Mouse (Mus musculus): ENCODE measurements at regions not wholly inside any gene's neighbourhood (a gene's known extent, or its start where the extent isn't known, plus 50 kb on each side); places are given as distances from the start of the nearest gene placed in this dataset.
"Not testable (repeated sequence)": the region's sequence is repeated elsewhere in the genome, so short reads cannot be mapped to it uniquely, and the experiment has no call there.

DNA sequence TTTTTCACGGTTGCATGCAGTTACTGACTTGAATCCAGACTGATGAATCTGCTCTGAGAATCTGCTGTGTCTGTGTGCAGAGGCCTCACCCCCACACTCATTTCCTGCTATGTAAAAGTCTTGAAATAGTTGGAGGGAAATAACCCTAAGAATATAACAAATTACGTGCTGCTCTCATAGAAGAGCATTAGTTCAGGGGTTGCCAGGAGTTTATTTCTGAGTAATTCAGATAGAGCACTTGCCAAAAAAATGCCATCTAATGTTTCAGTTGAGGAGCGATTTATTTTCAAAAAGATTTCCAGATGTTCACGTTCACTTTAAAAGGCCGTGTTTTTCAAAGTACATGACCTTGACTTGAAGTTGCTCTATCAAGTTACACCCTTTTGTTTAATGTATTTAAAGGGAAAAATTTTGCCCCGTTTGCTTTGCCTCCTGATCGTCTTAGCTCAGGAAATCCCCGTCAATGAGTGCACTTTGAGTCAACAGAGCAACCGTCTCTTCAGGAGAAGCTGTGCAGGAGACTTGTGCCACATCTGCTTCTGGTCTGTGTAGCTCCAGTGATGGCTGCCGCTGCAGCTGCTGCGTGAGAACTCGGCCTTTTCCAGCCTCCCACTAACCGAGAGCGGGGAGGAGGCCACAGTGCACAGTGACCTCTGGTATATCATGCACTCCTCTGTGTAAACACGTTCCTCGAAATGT is 50.9 kb upstream of the Sec61g start:
- no peak for ATAC-seq (replicated peaks; ENCODE audit: insufficient number of reproducible peaks, low FRiP score, low TSS enrichment, poor library complexity, severe bottlenecking)

DNA sequence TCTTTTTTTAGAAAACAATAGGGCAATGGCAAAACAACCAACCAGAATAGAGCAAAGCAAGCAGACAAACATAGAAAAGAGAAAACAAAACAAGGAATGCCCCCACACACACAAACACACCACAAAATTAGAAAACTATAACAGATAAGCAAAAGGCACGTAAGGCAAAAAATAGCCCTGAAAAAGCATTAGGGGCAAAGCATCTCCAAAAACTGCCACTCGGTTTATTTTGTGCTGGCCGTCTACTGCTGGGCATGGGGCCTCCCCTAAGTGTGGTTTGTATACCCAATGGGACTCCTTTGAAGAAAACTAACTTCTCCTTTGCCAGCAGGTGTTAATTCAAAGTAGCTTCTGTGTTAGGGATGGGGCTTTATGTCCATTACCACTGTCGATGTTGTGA is 53.4 kb upstream of the Sec61g start:
- ATAC-seq (replicated peaks; ENCODE audit: insufficient number of reproducible peaks, low FRiP score, low TSS enrichment, poor library complexity, severe bottlenecking), result no peak

DNA sequence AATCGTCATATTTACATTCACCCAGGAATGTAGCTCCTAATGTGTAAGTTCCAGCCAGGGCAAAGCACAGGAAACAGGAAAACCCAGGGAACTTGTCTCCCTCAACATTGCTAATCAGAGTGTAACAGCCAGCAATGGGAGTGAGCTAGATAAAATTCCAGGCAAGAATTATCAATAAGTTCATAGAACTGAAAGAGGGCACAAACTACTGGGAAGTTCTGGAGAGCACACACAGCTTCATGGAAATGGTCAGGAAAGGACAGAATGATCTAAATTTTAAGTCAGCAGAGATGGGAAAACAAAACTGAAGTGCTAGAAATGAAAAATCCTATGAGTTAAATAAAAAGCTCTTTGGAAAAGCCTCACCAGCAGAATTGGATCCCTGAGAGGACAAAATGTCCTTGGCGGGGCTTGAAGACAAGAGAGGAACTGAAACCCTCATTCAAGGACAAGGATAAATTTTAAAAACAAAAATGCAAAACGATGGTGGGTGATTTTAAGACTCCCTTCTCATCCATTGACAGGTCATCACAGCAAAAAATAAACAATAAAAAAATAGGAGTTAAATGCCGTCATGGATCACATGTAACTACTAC is 80.9 kb upstream of the Sec61g start:
- ATAC-seq (replicated peaks; ENCODE audit: insufficient number of reproducible peaks, low FRiP score, low TSS enrichment, poor library complexity, severe bottlenecking), result no peak

DNA sequence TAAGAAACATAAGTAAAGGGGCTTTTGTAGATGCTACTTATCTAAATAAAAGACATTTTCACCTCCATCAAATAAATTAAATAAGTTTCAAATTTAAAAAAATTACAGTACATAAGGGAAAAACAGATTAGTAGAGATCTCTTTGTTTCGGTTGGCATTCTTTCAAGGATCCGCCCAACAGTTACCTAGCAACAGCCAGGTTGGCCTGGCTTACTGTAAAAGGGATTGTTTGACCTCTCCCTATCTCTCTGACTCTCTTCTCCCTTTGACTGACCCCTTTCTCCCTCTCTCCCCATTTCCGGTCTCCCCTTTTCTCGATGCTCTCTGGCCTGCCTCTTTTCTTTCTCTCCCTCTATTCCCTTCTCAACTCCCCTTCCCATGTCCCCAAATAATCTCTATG is 82.3 kb upstream of the Sec61g start:
- no peak for ATAC-seq (replicated peaks; ENCODE audit: insufficient number of reproducible peaks, low FRiP score, low TSS enrichment, poor library complexity, severe bottlenecking)

DNA sequence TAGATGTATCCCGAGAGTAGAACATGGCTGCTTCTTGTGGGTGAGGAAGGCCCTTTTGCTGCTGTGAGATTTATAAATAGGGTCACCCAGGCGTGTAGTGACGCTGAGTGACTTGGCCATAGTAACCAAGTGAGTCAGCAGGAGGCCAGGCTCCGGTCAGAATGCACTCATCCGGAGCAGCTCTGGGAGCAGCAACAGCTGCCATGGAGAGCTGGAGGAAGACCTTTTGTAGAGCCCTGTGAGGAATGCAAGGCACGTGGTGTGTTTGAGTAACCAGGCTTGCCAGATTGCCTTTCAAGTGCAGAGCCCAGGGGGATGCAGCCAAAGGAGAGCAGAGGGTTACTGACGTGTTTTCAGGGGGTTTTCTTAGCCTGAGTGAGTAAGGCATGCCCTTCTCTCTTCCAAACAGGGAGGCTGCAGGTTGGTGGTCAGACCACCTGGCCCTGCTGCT is 83.2 kb upstream of the Sec61g start:
- no peak for ATAC-seq (replicated peaks; ENCODE audit: insufficient number of reproducible peaks, low FRiP score, low TSS enrichment, poor library complexity, severe bottlenecking)

DNA sequence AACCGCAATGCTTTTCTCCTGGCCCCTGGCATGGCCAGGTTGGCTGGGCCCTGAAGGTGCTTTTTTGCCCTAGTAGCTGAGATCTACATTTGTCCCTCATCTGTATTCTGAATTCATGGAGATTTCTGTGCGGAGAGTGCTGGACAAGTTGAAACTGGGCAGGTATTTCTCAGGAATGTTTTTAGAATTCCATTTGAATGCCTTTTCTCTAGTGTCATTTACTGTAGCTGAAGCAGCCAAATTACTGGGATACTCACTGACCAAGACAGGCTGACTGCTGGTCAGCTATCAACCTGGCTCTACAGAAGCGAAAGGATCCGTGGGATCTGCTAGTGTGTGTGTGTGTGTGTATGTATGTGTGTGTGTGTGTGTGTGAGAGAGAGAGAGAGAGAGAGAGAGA is 83.7 kb upstream of the Sec61g start:
- no peak for ATAC-seq (replicated peaks; ENCODE audit: insufficient number of reproducible peaks, low FRiP score, low TSS enrichment, poor library complexity, severe bottlenecking)

DNA sequence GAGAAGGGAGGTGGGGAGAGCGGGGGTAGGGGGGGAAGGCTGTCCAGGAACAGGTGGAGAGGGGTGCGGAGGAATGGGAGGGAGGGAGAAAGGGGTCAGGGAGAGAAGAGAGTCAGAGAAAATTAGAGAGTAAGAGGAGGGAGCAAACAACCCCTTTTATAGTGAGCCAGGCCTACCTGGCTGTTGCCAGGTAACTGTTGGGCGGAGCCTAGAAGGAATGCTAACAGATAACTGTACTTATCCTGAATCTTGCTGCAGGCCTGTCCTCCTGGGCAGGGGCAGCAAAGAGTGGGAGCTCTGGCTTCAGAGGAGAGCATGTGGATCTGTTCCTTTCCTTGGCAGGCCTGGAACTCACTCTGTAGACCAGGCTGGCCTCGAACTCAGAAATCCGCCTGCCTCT is 84.5 kb upstream of the Sec61g start:
- ATAC-seq (replicated peaks; ENCODE audit: insufficient number of reproducible peaks, low FRiP score, low TSS enrichment, poor library complexity, severe bottlenecking), result no peak

DNA sequence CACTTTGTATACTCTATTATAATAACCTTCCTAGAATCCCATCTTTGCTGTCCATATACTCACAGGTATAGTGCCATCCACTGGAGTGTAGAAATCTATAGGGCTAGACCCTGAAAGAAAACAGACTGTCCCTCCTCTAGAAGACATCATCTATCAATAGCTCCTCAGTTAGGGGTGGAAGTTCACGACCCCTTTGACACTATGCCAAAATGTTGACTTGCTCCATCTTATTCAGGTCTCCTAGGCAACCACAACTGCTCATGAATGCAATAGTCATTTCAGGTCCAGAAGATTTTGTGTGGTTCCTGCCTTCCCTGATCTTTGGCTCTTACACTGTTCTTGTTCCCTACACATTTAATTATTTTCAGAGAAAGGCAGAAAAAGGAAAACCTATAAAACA is 86.5 kb upstream of the Sec61g start:
- no peak for ATAC-seq (replicated peaks; ENCODE audit: insufficient number of reproducible peaks, low FRiP score, low TSS enrichment, poor library complexity, severe bottlenecking)

DNA sequence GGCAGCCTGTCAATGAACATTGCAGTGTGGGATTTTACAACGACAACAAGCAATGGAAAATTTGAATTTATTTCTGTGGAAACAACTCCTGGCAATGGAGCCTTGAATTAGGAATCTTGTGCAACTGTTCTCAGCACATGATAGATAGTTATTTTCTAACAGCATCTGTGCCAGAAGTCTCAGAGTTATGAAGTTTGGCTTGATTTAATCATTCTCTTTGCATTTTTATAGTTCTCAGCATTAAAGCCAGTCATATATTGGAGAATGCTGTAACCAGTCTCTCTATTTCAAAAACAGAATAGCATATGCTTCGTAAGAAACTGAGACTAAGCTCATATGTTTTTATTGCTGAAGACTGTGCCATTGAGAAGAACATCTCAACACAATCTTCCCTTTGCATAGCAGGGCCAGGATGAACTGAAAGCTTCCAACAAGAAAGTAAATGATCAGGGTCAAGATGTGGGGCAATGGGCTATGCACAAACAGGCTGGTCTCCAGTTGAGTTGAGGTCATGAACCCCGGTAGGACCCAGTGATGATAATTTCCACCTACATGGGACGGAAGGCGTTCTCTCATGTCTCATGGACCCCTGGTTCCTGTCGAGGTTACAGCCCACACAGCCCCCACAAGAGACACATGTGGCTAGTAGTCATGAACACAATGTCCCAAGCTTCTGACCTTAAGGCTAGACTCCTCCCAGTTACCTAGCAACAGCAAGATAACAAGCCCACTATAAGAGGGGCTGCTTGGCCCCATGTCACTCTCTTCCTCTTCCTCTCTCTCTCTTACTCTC is 89.0 kb upstream of the Sec61g start:
- ATAC-seq (replicated peaks; ENCODE audit: insufficient number of reproducible peaks, low FRiP score, low TSS enrichment, poor library complexity, severe bottlenecking), result no peak

DNA sequence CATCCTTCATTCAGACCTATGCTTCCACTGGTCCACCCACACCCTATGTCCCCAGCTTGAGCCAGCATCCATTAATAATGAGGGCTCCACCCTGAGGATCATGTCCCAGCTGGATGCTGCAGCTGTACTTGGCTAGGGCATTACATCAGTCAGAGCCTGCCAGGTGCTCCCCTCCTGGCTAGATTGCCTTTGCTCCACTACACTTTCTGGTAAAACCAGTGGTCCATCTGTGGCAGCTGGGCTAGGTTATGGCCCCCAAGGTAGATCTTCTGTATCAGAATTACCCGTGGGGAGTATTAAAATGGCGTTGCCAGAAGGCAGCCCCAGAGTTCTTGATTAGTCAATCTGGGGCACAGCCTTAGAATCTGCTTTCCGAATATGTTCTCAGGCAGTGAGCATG is 94.7 kb upstream of the Sec61g start:
- ATAC-seq (replicated peaks; ENCODE audit: insufficient number of reproducible peaks, low FRiP score, low TSS enrichment, poor library complexity, severe bottlenecking), result no peak

DNA sequence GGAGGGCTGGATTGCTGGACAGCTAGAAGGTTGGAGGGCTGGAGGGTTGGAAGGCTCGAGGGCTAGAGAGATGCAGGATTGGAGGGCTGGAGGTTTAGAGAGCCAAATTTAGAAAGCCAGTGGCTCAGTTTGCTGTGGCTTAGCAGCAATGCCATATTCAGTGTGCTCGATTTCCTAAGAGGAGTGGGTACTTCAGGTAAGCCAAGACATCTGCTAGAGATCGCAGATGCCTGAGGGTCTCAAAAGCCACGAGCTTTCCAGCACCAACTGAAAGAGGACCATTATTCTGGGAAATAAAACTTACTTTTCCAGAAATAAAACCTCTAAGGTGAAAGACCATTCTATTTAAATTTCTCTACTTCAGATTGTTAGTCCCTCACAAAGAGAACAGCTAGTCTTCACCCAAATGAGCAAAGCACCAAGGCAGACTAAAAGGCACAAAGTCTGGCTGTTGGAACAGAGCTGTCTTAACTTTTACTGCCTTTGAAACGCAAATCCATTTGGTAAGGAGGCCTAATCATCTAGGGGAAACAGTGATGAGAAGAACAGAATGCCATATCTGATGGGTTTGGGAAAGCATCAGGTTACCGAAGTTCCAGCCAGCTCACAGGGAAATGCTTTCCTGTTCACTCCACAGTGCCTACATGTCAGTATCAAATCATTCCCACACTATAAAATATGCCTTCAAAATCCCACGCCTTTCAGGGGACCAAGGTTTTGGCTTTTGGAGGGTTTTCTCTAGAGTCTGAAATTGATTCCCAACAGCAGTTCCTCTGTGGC is 98.3 kb upstream of the Sec61g start:
- ATAC-seq (replicated peaks; ENCODE audit: insufficient number of reproducible peaks, low FRiP score, low TSS enrichment, poor library complexity, severe bottlenecking), result no peak

DNA sequence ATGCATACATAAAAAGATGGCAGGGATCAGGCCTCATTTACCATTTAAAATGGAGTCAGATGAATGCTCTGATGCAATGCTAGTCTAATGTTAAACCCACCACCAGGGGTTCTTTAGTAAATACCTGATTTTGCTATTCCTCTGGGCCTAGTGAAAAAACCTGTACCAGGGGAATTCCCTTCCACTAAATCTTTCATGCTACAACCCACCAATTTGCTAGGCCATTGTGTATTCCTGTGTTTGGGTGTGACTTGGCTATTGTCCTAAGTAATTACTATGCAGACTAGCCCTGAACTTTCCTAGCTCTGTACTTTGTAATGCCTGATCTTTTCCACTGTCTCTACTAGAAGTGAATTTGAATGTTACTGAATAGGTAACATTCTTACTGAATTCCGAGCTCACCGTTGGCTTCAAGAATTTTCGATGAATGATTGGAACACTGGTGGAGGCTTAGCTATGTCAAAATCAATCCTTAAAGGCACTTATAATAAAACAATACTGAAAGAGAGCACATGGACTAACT is 99.7 kb upstream of the Sec61g start:
- ATAC-seq (replicated peaks; ENCODE audit: insufficient number of reproducible peaks, low FRiP score, low TSS enrichment, poor library complexity, severe bottlenecking), result not testable (repeated sequence)

DNA sequence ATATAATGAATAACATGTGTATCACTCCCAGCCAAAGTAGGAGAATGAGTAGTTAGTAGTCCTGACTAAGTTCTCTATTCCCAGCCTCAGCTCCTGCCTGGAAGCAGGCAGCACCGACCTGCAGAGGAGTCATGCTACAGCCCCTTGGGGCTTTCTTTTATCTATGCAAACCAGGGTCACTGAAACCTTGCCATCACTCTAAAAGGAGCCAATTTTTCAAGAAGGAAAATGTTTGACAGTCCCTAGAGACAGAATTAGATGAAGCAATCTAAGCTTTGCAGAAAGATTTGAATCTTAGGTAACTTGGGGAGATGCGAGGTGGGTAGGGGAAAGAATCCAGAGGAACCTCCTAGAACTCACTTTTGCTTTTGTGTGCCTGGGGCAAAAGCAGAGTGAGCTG is 103.5 kb upstream of the Sec61g start:
- ATAC-seq (replicated peaks; ENCODE audit: insufficient number of reproducible peaks, low FRiP score, low TSS enrichment, poor library complexity, severe bottlenecking), result no peak

DNA sequence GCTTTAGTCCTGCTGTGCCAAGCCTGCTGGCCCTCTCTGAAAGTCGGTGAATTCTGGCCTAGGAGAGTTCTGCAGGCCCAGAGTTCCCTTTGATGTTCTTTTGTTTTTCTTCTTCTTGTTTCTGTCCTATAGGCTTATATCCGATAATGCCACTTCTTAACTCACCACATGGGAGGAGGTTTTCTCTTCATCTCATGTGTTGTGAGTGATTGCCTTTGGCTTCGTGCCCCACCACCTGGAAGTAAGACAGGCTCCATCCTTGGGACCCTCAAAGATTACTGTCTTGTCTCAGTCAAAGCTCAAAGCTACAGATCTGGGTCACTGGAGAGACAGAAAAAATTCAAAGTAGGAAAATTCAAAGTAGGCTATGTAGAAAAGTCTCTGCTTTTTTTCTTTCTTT is 104.2 kb upstream of the Sec61g start:
- no peak for ATAC-seq (replicated peaks; ENCODE audit: insufficient number of reproducible peaks, low FRiP score, low TSS enrichment, poor library complexity, severe bottlenecking)

DNA sequence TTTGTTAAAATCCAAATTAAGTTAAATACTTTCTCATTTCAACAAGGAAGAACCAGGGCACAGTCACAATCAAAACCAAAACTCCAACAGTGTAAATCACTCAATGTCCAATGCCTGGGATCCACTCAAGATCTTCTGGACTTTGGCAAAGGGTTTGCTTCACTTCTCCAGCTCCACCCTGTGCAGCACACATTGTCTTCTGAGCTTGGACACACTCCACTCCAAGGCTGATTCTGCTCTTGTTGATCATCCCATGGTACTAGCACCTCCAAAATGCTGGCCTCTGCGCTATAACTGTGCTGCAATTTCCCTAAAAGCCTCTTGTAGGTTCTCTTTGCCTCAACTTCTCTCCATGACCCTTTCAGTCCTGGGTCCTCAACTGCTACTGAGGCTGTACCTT is 111.5 kb upstream of the Sec61g start:
- no peak for ATAC-seq (replicated peaks; ENCODE audit: insufficient number of reproducible peaks, low FRiP score, low TSS enrichment, poor library complexity, severe bottlenecking)

DNA sequence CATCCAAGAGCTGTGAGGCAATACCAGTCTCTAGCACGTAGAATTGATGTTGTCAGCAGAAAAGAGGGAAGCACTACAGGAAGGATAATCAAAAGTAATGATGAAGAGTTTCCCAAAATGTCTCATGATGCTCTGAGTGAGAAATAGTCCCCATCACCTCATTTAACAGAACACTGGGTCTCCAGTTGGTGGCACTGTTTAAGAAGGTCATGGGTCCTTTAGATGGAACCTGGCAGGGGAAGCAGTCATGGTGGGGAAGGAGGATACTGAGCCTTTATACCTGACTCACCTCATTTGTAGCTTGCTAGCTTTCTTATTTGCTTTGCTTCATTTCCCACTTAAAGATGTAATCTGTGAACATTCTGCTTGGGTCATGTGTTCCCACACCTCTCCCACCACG is 115.4 kb upstream of the Sec61g start:
- no peak for ATAC-seq (replicated peaks; ENCODE audit: insufficient number of reproducible peaks, low FRiP score, low TSS enrichment, poor library complexity, severe bottlenecking)

DNA sequence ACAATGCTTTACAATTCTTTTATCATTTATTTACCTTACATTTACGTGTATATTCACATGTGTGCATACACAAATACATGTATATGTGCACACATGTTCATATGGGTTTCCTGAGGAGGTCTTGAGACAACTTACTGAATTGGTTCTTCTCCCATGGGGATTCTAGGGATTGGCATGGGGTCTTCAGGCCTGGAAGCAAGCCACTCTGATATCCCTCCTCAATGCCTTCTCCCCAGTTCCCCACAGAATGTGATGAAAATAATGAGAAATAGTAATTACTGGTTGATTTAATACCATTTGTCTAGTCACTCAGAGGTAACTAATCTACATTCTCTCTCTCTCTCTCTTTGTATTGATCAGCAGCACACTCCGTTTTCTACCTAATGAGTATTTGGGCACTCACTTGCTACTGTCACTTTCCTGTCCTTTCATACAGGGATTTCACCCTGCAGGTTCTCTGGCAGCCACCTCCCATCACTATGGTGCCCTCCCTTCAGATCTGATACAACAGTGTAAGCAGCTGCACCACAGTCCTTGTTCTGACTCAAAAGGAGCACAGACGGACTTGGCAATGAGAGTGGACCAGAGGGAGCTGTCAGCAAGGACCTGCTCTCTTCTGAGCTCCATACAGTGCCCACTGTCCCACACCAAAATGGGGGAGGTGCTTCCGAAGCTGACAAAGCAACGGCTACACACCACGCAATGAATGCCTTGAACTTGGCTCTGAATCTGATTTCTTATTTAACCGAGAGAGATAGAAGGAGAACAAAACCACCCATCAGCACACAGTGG is 119.2 kb upstream of the Sec61g start:
- ATAC-seq (replicated peaks; ENCODE audit: insufficient number of reproducible peaks, low FRiP score, low TSS enrichment, poor library complexity, severe bottlenecking), result no peak

DNA sequence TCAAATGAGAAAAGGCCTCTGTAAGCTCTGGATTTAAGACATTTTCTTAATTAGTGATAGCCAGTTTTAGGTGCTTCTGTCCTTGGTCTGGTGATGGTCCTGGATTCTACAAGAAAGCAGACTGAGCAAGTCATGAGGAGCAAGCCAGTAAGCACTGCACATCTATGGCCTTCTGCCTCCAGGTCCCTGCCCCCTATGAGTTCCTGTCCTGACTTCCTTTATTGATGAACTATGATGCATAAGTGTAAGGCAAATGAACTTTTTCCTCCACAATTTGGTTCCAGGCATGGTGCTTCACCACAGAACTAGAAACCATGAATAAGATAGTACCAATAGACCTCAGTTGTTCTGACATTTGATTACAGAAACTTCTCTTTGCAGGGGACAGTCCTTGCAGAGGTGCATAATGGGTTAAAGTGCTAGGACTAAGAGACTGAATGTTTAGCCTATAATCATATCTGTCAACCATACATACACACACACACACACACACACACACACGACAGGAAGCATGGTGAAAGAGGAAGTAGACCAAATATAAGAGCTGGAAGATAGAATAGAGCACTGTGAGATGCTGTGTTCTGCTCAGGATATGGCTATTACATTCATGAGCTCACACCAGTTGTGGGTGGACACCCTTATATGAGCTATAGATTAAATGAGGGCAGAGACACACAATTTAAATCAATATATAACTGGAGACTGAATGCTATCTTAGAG is 121.3 kb upstream of the Sec61g start:
- ATAC-seq (replicated peaks; ENCODE audit: insufficient number of reproducible peaks, low FRiP score, low TSS enrichment, poor library complexity, severe bottlenecking), result peak; percentile 43; the same call in 1 of the 2 replicates
